Comparison of ENCODE assay signal across 9 mouse cellular contexts in genomic region chr6:29718894-29719329, GRCm38 (mm10). TPM values are rescaled to one million over a fixed set of nuclear protein-coding genes. Genes with fewer than 3 reads are reported as not detected.
DNase-seq lines count a peak whose midpoint lies in the region; ATAC-seq and TF ChIP-seq lines count a peak whose summit lies in the region.
"Had no signal": no experiment of that assay in that cellular context is flagged by ENCODE, and none has a peak within 500 bp of the region (broad histone marks: within the 10 kb centered on the region; RNA-seq: fewer than 3 reads in every experiment).

No protein-coding gene starts in this region.

- no peak for TF ChIP-seq EP300 in liver, postnatal 0 days (IDR thresholded peaks at IDR 0.05; ENCODE audit: low read depth)

- TF ChIP-seq CTCF in embryonic fibroblast, embryonic 13.5 days (IDR thresholded peaks at IDR 0.05; ENCODE audit: borderline replicate concordance, insufficient read depth, low read length) = no peak
- no peak for TF ChIP-seq CTCF in liver, postnatal 0 days (IDR thresholded peaks at IDR 0.05; ENCODE audit: low read depth)
- TF ChIP-seq CTCF in olfactory bulb, adult 2 months (IDR thresholded peaks at IDR 0.05; ENCODE audit: insufficient read depth, low read depth, low read length) = no peak

- peak; percentile 39; the same call in 1 of the 2 replicates for TF ChIP-seq POLR2A in embryonic fibroblast, embryonic 13.5 days (IDR thresholded peaks at IDR 0.05; ENCODE audit: low read depth, low read length)
- no peak for TF ChIP-seq POLR2A in olfactory bulb, adult 2 months (IDR thresholded peaks at IDR 0.05; ENCODE audit: insufficient read depth, low read depth, low read length)

- no peak overlapping the region for H3K9ac ChIP-seq in liver, postnatal 0 days (replicated peaks)

- peak overlapping the region; percentile 26 for H3K4me3 ChIP-seq in embryonic fibroblast, embryonic 13.5 days (ENCODE audit: insufficient read depth, low read length)
- peak overlapping the region; percentile 60 for H3K4me3 ChIP-seq in heart, embryonic 10.5 days
- H3K4me3 ChIP-seq in liver, postnatal 0 days (ENCODE audit: low read depth, low read length) = peak overlapping the region; percentile 17; the same call in 1 of the 2 replicates
- H3K4me3 ChIP-seq in olfactory bulb, adult 2 months (ENCODE audit: insufficient read depth, low read depth, low read length) = peak overlapping the region; percentile 42

- 4% methylated on average over 15 of the region's 15 CpGs for WGBS in heart, embryonic 10.5 days
- 38% methylated on average over 15 of the region's 15 CpGs for WGBS in liver, postnatal 0 days (ENCODE audit: insufficient replicate concordance)
- WGBS in olfactory bulb, adult 2 months = 4% methylated on average over 15 of the region's 15 CpGs

- H3K4me2 ChIP-seq in liver, postnatal 0 days (ENCODE audit: low read depth, low read length) = peak overlapping the region; percentile 49

- H3K4me1 ChIP-seq in embryonic fibroblast, embryonic 13.5 days (ENCODE audit: control insufficient read depth, insufficient read depth, low read length) = no peaks in the 10 kb centered on the region
- peaks cover 19% of the 10 kb centered on the region for H3K4me1 ChIP-seq in heart, embryonic 10.5 days
- no peaks in the 10 kb centered on the region for H3K4me1 ChIP-seq in liver, postnatal 0 days (ENCODE audit: insufficient read depth)
- H3K4me1 ChIP-seq in olfactory bulb, adult 2 months (ENCODE audit: control insufficient read depth, insufficient read depth, low read length) = peaks cover 21% of the 10 kb centered on the region

- H3K27ac ChIP-seq in embryonic fibroblast, embryonic 13.5 days (ENCODE audit: insufficient read depth, low read length) = no peak overlapping the region
- H3K27ac ChIP-seq in heart, embryonic 10.5 days = peak overlapping the region; percentile 82
- no peak overlapping the region for H3K27ac ChIP-seq in liver, postnatal 0 days (ENCODE audit: low read depth)
- H3K27ac ChIP-seq in olfactory bulb, adult 2 months (ENCODE audit: insufficient read depth, low read depth, low read length) = peak overlapping the region; percentile 88
- H3K27ac ChIP-seq: macrophage had no signal

- H3K27me3 ChIP-seq in heart, embryonic 10.5 days (ENCODE audit: insufficient read depth, poor library complexity, severe bottlenecking) = peaks cover 35% of the 10 kb centered on the region
- no peaks in the 10 kb centered on the region for H3K27me3 ChIP-seq in liver, postnatal 0 days (ENCODE audit: insufficient read depth, low read length)

- ATAC-seq in liver, postnatal 0 days = no peak

- DNase-seq in layer of hippocampus, adult 11-12 months (ENCODE audit: low spot score) = peak; percentile 66
- no peak for DNase-seq in layer of hippocampus, adult 9-10 months (ENCODE audit: low spot score)
- no peak for DNase-seq in heart, embryonic 10.5 days (ENCODE audit: low spot score)
- peak; percentile 64 to 72 for DNase-seq in layer of hippocampus, adult 8-10 months (ENCODE audit: low spot score in 2 of 2)
- DNase-seq in liver, postnatal 0 days = no peak
- DNase-seq in thymus, postnatal 36 days = peak; percentile 61 to 64

- no peaks in the 10 kb centered on the region for H3K36me3 ChIP-seq in heart, embryonic 10.5 days
- H3K36me3 ChIP-seq in liver, postnatal 0 days (replicated peaks; ENCODE audit: insufficient read depth, low read length) = peaks cover 47% of the 10 kb centered on the region

- no peaks in the 10 kb centered on the region for H3K9me3 ChIP-seq in heart, embryonic 10.5 days
- no peaks in the 10 kb centered on the region for H3K9me3 ChIP-seq in liver, postnatal 0 days (ENCODE audit: low read length)

RNA-seq across cellular contexts. Expression of gene Smo, which starts 16.4 kb away (rescaled TPM):
- 53.4 and 66.1 TPM in 2 replicates for polyA plus RNA-seq in embryonic fibroblast, embryonic 13.5 days (2011; ENCODE audit: insufficient read length, low read depth, missing spikeins)
- polyA plus RNA-seq in heart, embryonic 10.5 days (2016; fragmentation: Nextera tagmentation; extraction: Ambion mirVana) = 21.7 and 36.9 TPM in 2 replicates
- 10 to 100 TPM; 17.0 to 18.9 (median 18.1) TPM for total RNA-seq in layer of hippocampus, adult 8-10 months (2022)
- polyA plus RNA-seq in liver, postnatal 0 days (2015; fragmentation: Nextera tagmentation; extraction: Ambion mirVana) = 2.2 and 2.5 TPM in 2 replicates
- polyA plus RNA-seq in olfactory bulb, adult 2 months (2012; ENCODE audit: insufficient read depth, insufficient read length, low replicate concordance, missing spikeins) = not detected in 2 replicates

RNA-seq across cellular contexts. Expression of gene Tspan33, which starts 24.9 kb away (rescaled TPM):
- polyA plus RNA-seq in embryonic fibroblast, embryonic 13.5 days (2011; ENCODE audit: insufficient read length, low read depth, missing spikeins) = 0.40 and 1.1 TPM in 2 replicates
- polyA plus RNA-seq in heart, embryonic 10.5 days (2016; fragmentation: Nextera tagmentation; extraction: Ambion mirVana) = 16.0 and 17.2 TPM in 2 replicates
- 10 to 100 TPM; 28.4 to 37.6 (median 33.5) TPM for total RNA-seq in layer of hippocampus, adult 8-10 months (2022)
- polyA plus RNA-seq in liver, postnatal 0 days (2015; fragmentation: Nextera tagmentation; extraction: Ambion mirVana) = 84.8 and 87.5 TPM in 2 replicates
- not detected in 2 replicates for polyA plus RNA-seq in olfactory bulb, adult 2 months (2012; ENCODE audit: insufficient read depth, insufficient read length, low replicate concordance, missing spikeins)

RNA-seq across cellular contexts. Expression of gene Ahcyl2, which starts 48.9 kb away (rescaled TPM):
- 19.8 and 24.0 TPM in 2 replicates for polyA plus RNA-seq in embryonic fibroblast, embryonic 13.5 days (2011; ENCODE audit: insufficient read length, low read depth, missing spikeins)
- polyA plus RNA-seq in heart, embryonic 10.5 days (2016; fragmentation: Nextera tagmentation; extraction: Ambion mirVana) = 9.7 and 13.5 TPM in 2 replicates
- total RNA-seq in layer of hippocampus, adult 8-10 months (2022) = 100 to 1,000 TPM; 200 to 239 (median 221) TPM
- 2.0 TPM in 2 replicates for polyA plus RNA-seq in liver, postnatal 0 days (2015; fragmentation: Nextera tagmentation; extraction: Ambion mirVana)
- polyA plus RNA-seq in olfactory bulb, adult 2 months (2012; ENCODE audit: insufficient read depth, insufficient read length, low replicate concordance, missing spikeins) = 277 TPM in 1 of 2 replicates, not detected in the other

Comparison
In these comparisons a context has a peak if more than half of its experiments do, and no peak if none do; other contexts are left out.
1. DNase-seq: peak in layer of hippocampus, adult 11-12 months (single experiment), layer of hippocampus, adult 8-10 months (2 of 2) and thymus, postnatal 36 days (2 of 2); none in layer of hippocampus, adult 9-10 months (single experiment), heart, embryonic 10.5 days (single experiment) and liver, postnatal 0 days (single experiment).
2. H3K27ac ChIP-seq: peak in heart, embryonic 10.5 days (single experiment) and olfactory bulb, adult 2 months (single experiment); none in embryonic fibroblast, embryonic 13.5 days (single experiment) and liver, postnatal 0 days (single experiment).
3. Peak in every context shown above with its lines, with median percentiles within 50 percentile points of each other: H3K4me3 ChIP-seq.